Mouse (Mus musculus) bone marrow, adult 2 months (tissue): Measurements from ENCODE around the gene B4galt5. TPM values are rescaled to one million over a fixed set of nuclear protein-coding genes. Genes with fewer than 3 reads are reported as not detected.

Source experiments
- H3K27ac ChIP-seq: fragments of 200-500 bp; 2 replicates; pipeline ENCODE4 v1.5.1; 2012; ENCODE audit warnings: low read depth, mild to moderate bottlenecking, control low read depth, inconsistent platforms, low read length; ENCODE audit not compliant: control insufficient read depth, poor library complexity, insufficient read depth
- H3K4me1 ChIP-seq: fragments of 200-500 bp; 2 replicates; pipeline ENCODE4 v1.6.1; 2011; ENCODE audit warnings: low read length; ENCODE audit not compliant: control insufficient read depth, insufficient read depth
- H3K4me3 ChIP-seq: fragments of 200-500 bp; replicated peaks from 2 replicates; pipeline ENCODE3; 2011; ENCODE audit warnings: mild to moderate bottlenecking, low read depth, low read length, control low read depth; ENCODE audit not compliant: control insufficient read depth
- CTCF ChIP-seq: fragments of 200-500 bp; IDR thresholded peaks from 2 replicates; pipeline ENCODE4 v1.5.1; 2011; ENCODE audit warnings: low read length, control low read depth; ENCODE audit not compliant: control insufficient read depth, insufficient read depth
- POLR2A ChIP-seq: fragments of 200-500 bp; IDR thresholded peaks from 2 replicates; pipeline ENCODE4 v1.6.1; 2011; ENCODE audit warnings: low read depth, mild to moderate bottlenecking, control low read depth, low read length, borderline replicate concordance; ENCODE audit not compliant: control insufficient read depth
- WGBS: fragments of 180-500 bp; shearing (Covaris S2); methylation state at CpG from one replicate; pipeline ENCODE4 v1.1.7; 2018; 5-methylcytosine and 5-hydroxymethylcytosine counted together
- polyA plus RNA-seq: library from polyadenylated mRNA; stranded (reverse); fragments of >200 nt; gene quantifications from 2 replicates; pipeline ENCODE4 v1.2.4, GENCODE M21; 2011; ENCODE audit warnings: low replicate concordance; ENCODE audit not compliant: missing spikeins, insufficient read depth, insufficient read length

B4galt5 gene
- polyA plus RNA-seq, 1 experiment = 5.7 TPM

DNA sequence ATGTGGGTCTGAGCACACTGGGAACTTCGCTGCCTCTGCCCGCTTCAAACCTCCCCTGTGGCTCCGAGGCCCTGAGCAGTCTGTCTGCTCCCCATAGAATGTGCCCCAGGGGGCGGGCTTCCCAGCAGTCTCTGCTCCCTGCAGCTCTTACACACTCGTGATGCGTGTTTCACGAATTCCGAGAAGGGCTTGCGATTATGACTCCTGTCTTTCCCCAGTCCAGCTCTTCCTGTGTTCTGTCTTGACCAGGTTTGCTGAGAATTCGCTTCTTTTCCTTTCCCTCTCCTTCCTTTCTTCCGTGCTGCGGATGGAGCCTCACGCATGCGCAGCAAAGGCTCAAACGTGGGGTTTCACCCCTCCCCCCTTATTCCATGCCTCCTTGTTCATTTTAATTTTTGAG is 54.1 kb downstream of the B4galt5 start:
- TF ChIP-seq POLR2A (no peak), CTCF (no peak)
- WGBS = 70% methylated on average over 15 of the region's 15 CpGs
- Histone ChIP-seq H3K4me1 (no peaks in the 10 kb centered on the region; the same call in 1 of the 2 replicates), H3K4me3 (no peak overlapping the region), H3K27ac (no peak overlapping the region)

- no peaks in the 10 kb centered on the region; the same call in 1 of the 2 replicates for H3K4me1 ChIP-seq
- H3K4me3 ChIP-seq = no peak overlapping the region
- no peak overlapping the region for H3K27ac ChIP-seq
- TF ChIP-seq CTCF (no peak), POLR2A (no peak)
- 74% methylated on average over 7 of the region's 7 CpGs for whole genome bisulfite sequencing
These were observed 54.8 kb downstream of the B4galt5 start for GRCm38 (mm10) chr2:167294216-167294615.

GRCm38 (mm10) chr2:167293289-167294085 is 55.5 kb downstream of the B4galt5 start:
- WGBS = 67% methylated on average over 13 of the region's 13 CpGs
- Histone ChIP-seq H3K4me3 (no peak overlapping the region), H3K4me1 (no peaks in the 10 kb centered on the region; the same call in 1 of the 2 replicates), H3K27ac (no peak overlapping the region)
- TF ChIP-seq POLR2A (no peak), CTCF (no peak)

- H3K4me3 ChIP-seq = no peak overlapping the region
- H3K27ac ChIP-seq = no peak overlapping the region
These were observed 56.1 kb downstream of the B4galt5 start for GRCm38 (mm10) chr2:167292854-167293253.

DNA sequence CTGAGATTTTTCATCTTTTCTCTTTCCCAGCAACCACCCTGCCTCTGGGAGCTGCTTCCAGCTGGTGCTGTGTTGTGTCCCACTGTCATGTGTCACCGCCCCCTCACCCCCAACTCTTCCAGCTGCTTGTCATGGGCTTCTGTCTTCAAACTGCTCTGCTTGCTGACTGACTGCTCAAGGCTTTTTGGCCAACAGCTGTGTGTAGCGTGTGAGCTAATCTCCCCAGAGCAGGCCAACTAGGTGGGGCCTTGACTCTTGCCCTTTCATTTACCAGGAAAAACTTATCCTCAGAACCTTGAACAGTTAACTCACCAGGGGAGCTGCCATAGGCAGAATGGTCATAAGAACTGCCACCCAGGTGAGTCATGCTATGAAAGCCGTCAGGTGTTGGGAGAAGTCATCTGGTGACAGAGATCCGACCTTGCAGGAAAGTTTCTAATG is 56.8 kb downstream of the B4galt5 start:
- no peak for TF ChIP-seq CTCF
- no peak for TF ChIP-seq POLR2A
- WGBS = 77% methylated on average over 4 of the region's 4 CpGs
- no peak overlapping the region for H3K27ac ChIP-seq
- H3K4me3 ChIP-seq = no peak overlapping the region
- H3K4me1 ChIP-seq = no peaks in the 10 kb centered on the region; the same call in 1 of the 2 replicates

More at GRCm38 (mm10) chr2:167292854-167293253, 56.1 kb downstream of the B4galt5 start:
- no peaks in the 10 kb centered on the region; the same call in 1 of the 2 replicates for H3K4me1 ChIP-seq
- WGBS = 42% methylated on average over 6 of the region's 6 CpGs
- TF ChIP-seq CTCF (no peak), POLR2A (no peak)

GRCm38 (mm10) chr2:167291656-167292055 is 57.3 kb downstream of the B4galt5 start:
- 86% methylated on average over 11 of the region's 11 CpGs for WGBS
- no peak for TF ChIP-seq POLR2A
- TF ChIP-seq CTCF = no peak
- Histone ChIP-seq H3K4me1 (no peaks in the 10 kb centered on the region; the same call in 1 of the 2 replicates), H3K27ac (no peak overlapping the region), H3K4me3 (no peak overlapping the region)

- no peaks in the 10 kb centered on the region for H3K4me1 ChIP-seq
- TF ChIP-seq POLR2A (no peak), CTCF (no peak)
- H3K4me3 ChIP-seq = no peak overlapping the region
- 86% methylated on average over 13 of the region's 13 CpGs for WGBS
- H3K27ac ChIP-seq = no peak overlapping the region
These were observed 67.5 kb downstream of the B4galt5 start for GRCm38 (mm10) chr2:167281461-167281860.

GRCm38 (mm10) chr2:167280986-167281310 is 68.0 kb downstream of the B4galt5 start:
- TF ChIP-seq CTCF (no peak), POLR2A (no peak)
- WGBS = 66% methylated on average over 4 of the region's 4 CpGs

More at GRCm38 (mm10) chr2:167280986-167281310, 68.0 kb downstream of the B4galt5 start:
- Histone ChIP-seq H3K4me3 (no peak overlapping the region), H3K27ac (no peak overlapping the region), H3K4me1 (no peaks in the 10 kb centered on the region)
